Mouse (Mus musculus) stomach, postnatal 0 days (tissue): Measurements from ENCODE around the gene Prkce. TPM values are rescaled to one million over a fixed set of nuclear protein-coding genes. Genes with fewer than 3 reads are reported as not detected.

Experiments used
- ATAC-seq: fragments of 200-750 bp; cut with Nextera tagmentation; 2 replicates; pipeline ENCODE4 v1.8.0; 2017; ENCODE audit not compliant: low FRiP score, low TSS enrichment
- DNase-seq: peaks from one replicate; pipeline ENCODE4 v3.0.0-alpha.2; 2016; ENCODE audit warnings: low spot score
- H3K27ac ChIP-seq: fragments of 300-500 bp; sonication (generic); replicated peaks from 2 replicates; pipeline ENCODE4 v1.5.1; 2014; ENCODE audit warnings: mild to moderate bottlenecking, control low read depth
- H3K27me3 ChIP-seq: fragments of 300-500 bp; sonication (generic); 2 replicates; pipeline ENCODE4 v1.6.1; 2014; ENCODE audit warnings: low read length; ENCODE audit not compliant: control insufficient read depth, insufficient read depth
- H3K36me3 ChIP-seq: fragments of 300-500 bp; sonication (generic); 2 replicates; pipeline ENCODE4 v1.6.1; 2014; ENCODE audit warnings: low read length, mixed read lengths; ENCODE audit not compliant: control insufficient read depth, insufficient read depth
- H3K4me1 ChIP-seq: fragments of 300-500 bp; sonication (generic); replicated peaks from 2 replicates; pipeline ENCODE4 v1.6.1; 2014; ENCODE audit warnings: antibody characterized with exemption; ENCODE audit not compliant: control insufficient read depth, insufficient read depth
- H3K4me2 ChIP-seq: fragments of 300-500 bp; sonication (generic); replicated peaks from 2 replicates; pipeline ENCODE4 v1.6.1; 2014; ENCODE audit warnings: low read depth, mild to moderate bottlenecking, control low read depth, moderate library complexity
- H3K4me3 ChIP-seq: fragments of 300-500 bp; sonication (generic); 2 replicates; pipeline ENCODE4 v1.5.1; 2014; ENCODE audit warnings: low read depth, low read length, control low read depth
- H3K9ac ChIP-seq: fragments of 300-500 bp; sonication (generic); 2 replicates; pipeline ENCODE4 v1.6.1; 2014; ENCODE audit warnings: mild to moderate bottlenecking, low read length, control low read depth, mixed read lengths
- H3K9me3 ChIP-seq: fragments of 300-500 bp; sonication (generic); 2 replicates; pipeline ENCODE4 v1.6.1; 2016; ENCODE audit warnings: low read length; ENCODE audit not compliant: control insufficient read depth
- CTCF ChIP-seq: IDR thresholded peaks from 2 replicates; pipeline ENCODE4 v1.5.1; 2016; ENCODE audit warnings: antibody characterized with exemption, low read depth, mild to moderate bottlenecking, moderate library complexity
- EP300 ChIP-seq: optimal IDR thresholded peaks from 2 replicates; pipeline ENCODE3; 2016; ENCODE audit warnings: antibody characterized with exemption
- WGBS: fragments of 180-500 bp; shearing (Covaris S2); extraction: QIAGEN DNeasy Blood & Tissue Kit; methylation state at CpG from one replicate; pipeline ENCODE4 v1.1.7; 2014; 5-methylcytosine and 5-hydroxymethylcytosine counted together
- polyA plus RNA-seq: library from polyadenylated mRNA; unstranded; fragments of >200 nt; fragmentation: Nextera tagmentation; extraction: Ambion mirVana; gene quantifications from 2 replicates; pipeline ENCODE4 v1.2.1, GENCODE M21; 2015

The Prkce gene
- polyA plus RNA-seq, 1 experiment from 2014 or later: 3.4 TPM

DNA sequence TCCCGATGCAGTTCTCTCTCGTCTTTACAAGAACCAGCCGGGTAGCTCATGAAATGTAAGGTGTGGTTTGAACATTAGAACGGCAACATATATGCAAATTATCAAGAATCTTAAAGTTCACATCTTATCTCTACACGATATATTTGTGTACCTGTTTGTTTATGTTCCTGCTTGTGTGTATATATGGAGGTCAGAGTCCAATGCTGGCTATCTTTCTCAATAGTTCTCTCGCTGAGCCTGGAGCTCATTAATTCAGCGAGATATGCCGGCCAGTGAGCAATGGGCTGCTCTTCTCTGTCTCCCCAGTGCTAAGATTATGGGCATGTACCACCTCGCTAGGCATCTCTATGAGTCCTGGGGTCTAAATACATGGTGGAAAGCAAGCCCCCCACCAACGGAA is 356.3 kb downstream of the Prkce start:
- H3K4me1 ChIP-seq: no peaks in the 10 kb centered on the region
- TF ChIP-seq CTCF: no peak
- TF ChIP-seq EP300: no peak
- no peak overlapping the region for H3K4me3 ChIP-seq
- H3K27ac ChIP-seq: no peak overlapping the region
- H3K36me3 ChIP-seq: no peaks in the 10 kb centered on the region
- no peak overlapping the region for H3K4me2 ChIP-seq
- WGBS: 79% methylated on average over 10 of the region's 10 CpGs
- no peaks in the 10 kb centered on the region for H3K9me3 ChIP-seq
- DNase-seq (no peak), ATAC-seq (no peak)
- no peak overlapping the region for H3K9ac ChIP-seq
- H3K27me3 ChIP-seq: no peaks in the 10 kb centered on the region

DNA sequence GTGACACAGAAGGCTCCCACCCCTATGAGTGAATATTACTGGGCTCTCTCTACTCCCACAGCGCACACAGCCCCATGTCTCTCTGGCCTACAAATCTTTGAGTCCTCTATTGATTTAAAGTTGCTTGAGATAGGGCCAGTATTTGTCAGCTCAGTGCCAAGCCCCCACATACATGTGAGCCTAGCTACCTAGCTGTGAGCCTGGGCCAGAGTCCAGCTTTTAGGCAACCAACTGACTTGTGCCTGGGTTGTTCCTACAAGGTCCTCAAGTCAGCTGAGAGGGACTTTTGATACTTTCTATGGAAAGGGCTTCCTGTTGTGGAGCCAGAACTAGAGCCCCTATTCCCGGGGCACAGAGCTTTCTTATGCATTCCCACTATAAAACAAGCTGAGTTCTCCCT is 357.5 kb downstream of the Prkce start:
- 86% methylated on average over 2 of the region's 2 CpGs for WGBS
- H3K27ac ChIP-seq: no peak overlapping the region
- H3K9me3 ChIP-seq: no peaks in the 10 kb centered on the region
- no peak overlapping the region for H3K4me2 ChIP-seq
- TF ChIP-seq EP300 (no peak), CTCF (no peak)
- no peaks in the 10 kb centered on the region for H3K4me1 ChIP-seq
- no peaks in the 10 kb centered on the region for H3K27me3 ChIP-seq
- ATAC-seq (no peak), DNase-seq (no peak)
- no peaks in the 10 kb centered on the region for H3K36me3 ChIP-seq
- no peak overlapping the region for H3K9ac ChIP-seq
- no peak overlapping the region for H3K4me3 ChIP-seq

GRCm38 (mm10) chr17:86526016-86526415 is 358.4 kb downstream of the Prkce start:
- Histone ChIP-seq H3K4me2 (no peak overlapping the region), H3K9ac (no peak overlapping the region), H3K4me1 (no peaks in the 10 kb centered on the region), H3K36me3 (no peaks in the 10 kb centered on the region), H3K4me3 (no peak overlapping the region), H3K27ac (no peak overlapping the region), H3K27me3 (no peaks in the 10 kb centered on the region), H3K9me3 (no peaks in the 10 kb centered on the region)
- 58% methylated on average over 7 of the region's 7 CpGs for WGBS
- peak; percentile 55; the same call in 1 of the 2 replicates for ATAC-seq
- TF ChIP-seq CTCF (no peak), EP300 (no peak)
- no peak for DNase-seq

GRCm38 (mm10) chr17:86527298-86527697 is 359.7 kb downstream of the Prkce start:
- Histone ChIP-seq H3K4me3 (no peak overlapping the region), H3K4me2 (no peak overlapping the region), H3K27ac (no peak overlapping the region), H3K27me3 (no peaks in the 10 kb centered on the region), H3K9ac (no peak overlapping the region), H3K9me3 (no peaks in the 10 kb centered on the region), H3K36me3 (no peaks in the 10 kb centered on the region), H3K4me1 (no peaks in the 10 kb centered on the region)
- 81% methylated on average over 5 of the region's 5 CpGs for WGBS
- ATAC-seq (0 out of 2 replicates have a peak, but pooled peaks have one; percentile 35), DNase-seq (no peak)
- TF ChIP-seq EP300 (no peak), CTCF (no peak)

GRCm38 (mm10) chr17:86529003-86529402 is 361.4 kb downstream of the Prkce start:
- peaks cover 3% of the 10 kb centered on the region; the same call in 1 of the 2 replicates for H3K4me1 ChIP-seq
- no peaks in the 10 kb centered on the region for H3K27me3 ChIP-seq
- ATAC-seq: no peak
- no peaks in the 10 kb centered on the region for H3K9me3 ChIP-seq
- H3K4me2 ChIP-seq: no peak overlapping the region
- TF ChIP-seq CTCF: no peak
- TF ChIP-seq EP300: no peak
- DNase-seq: no peak
- no peaks in the 10 kb centered on the region for H3K36me3 ChIP-seq
- no peak overlapping the region for H3K9ac ChIP-seq
- H3K27ac ChIP-seq: no peak overlapping the region; the same call in 1 of the 2 replicates
- WGBS: 75% methylated on average over 10 of the region's 10 CpGs
- H3K4me3 ChIP-seq: no peak overlapping the region

- 43% methylated on average over 4 of the region's 4 CpGs for WGBS
- ATAC-seq (no peak), DNase-seq (no peak)
- H3K36me3 ChIP-seq: no peaks in the 10 kb centered on the region
- TF ChIP-seq CTCF (no peak), EP300 (no peak)
- H3K4me1 ChIP-seq: peaks cover 3% of the 10 kb centered on the region; the same call in 1 of the 2 replicates
- no peaks in the 10 kb centered on the region for H3K27me3 ChIP-seq
- no peak overlapping the region for H3K4me2 ChIP-seq
- H3K4me3 ChIP-seq: no peak overlapping the region
- no peaks in the 10 kb centered on the region for H3K9me3 ChIP-seq
- H3K9ac ChIP-seq: no peak overlapping the region
- H3K27ac ChIP-seq: no peak overlapping the region
Observed at GRCm38 (mm10) chr17:86529411-86529810, 361.8 kb downstream of the Prkce start.
